Mouse (Mus musculus) bone marrow, adult 2 months (tissue): ENCODE data around the gene 1700069L16Rik.

Source experiments
- CTCF ChIP-seq: fragments of 200-500 bp; IDR thresholded peaks from 2 replicates; pipeline ENCODE4 v1.5.1; 2011; ENCODE audit warnings: low read length, control low read depth; ENCODE audit not compliant: control insufficient read depth, insufficient read depth
- POLR2A ChIP-seq: fragments of 200-500 bp; IDR thresholded peaks from 2 replicates; pipeline ENCODE4 v1.6.1; 2011; ENCODE audit warnings: low read depth, mild to moderate bottlenecking, control low read depth, low read length, borderline replicate concordance; ENCODE audit not compliant: control insufficient read depth

DNA sequence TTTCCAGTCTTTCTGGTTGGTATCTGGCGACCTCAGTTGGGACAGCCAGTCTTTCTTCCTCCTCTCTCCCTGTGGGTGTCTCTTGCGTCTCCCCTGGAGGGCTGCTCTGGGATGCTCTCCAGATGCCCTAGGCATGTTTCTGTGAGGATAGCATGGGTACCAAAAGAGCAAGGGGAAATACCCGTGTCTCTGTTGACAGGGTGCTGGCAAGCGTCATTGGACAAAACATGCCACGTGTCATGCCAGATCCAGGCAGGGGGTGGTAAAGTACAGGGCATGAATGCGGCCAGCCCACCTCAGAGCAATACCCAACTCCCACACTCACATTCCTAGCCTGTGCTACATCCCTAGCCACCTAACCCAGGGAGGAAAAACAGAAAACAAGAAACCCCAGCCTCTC lies 2.0 kb upstream of the 1700069L16Rik start:
- TF ChIP-seq CTCF: no peak
- TF ChIP-seq POLR2A: no peak
